In genomic region chr13:53443602-53444001, GRCm38 (mm10) we compare ENCODE assay signal across 8 mouse cellular contexts. TPM values are rescaled to one million over a fixed set of nuclear protein-coding genes. Genes with fewer than 3 reads are reported as not detected.
DNase-seq lines count a peak whose midpoint lies in the region; ATAC-seq and TF ChIP-seq lines count a peak whose summit lies in the region.

No protein-coding gene starts in this region.

- no peak overlapping the region for H3K9ac ChIP-seq in lung, embryonic 14.5 days
- H3K9ac ChIP-seq in heart, embryonic 15.5 days = no peak overlapping the region
- H3K9ac ChIP-seq in stomach, embryonic 16.5 days (ENCODE audit: low read length) = no peak overlapping the region

- DNase-seq in lung, embryonic 14.5 days = peak; percentile 78
- no peak for DNase-seq in lung, postnatal 25 days (ENCODE audit: low spot score)
- DNase-seq in ZHBTc4 (ENCODE audit: low read depth, low spot score) = peak; percentile 88
- peak; percentile 69 for DNase-seq in embryo, embryonic 10 days (ENCODE audit: low spot score)
- peak; percentile 70 to 77 for DNase-seq in left cerebral cortex, postnatal 14 days (ENCODE audit: low spot score in 2 of 2)
- no peak for DNase-seq in yolk sac, embryonic 10.5 days (ENCODE audit: low spot score)

- no peak overlapping the region for H3K4me2 ChIP-seq in lung, embryonic 14.5 days
- H3K4me2 ChIP-seq in heart, embryonic 15.5 days = no peak overlapping the region
- no peak overlapping the region for H3K4me2 ChIP-seq in stomach, embryonic 16.5 days (ENCODE audit: low read depth, low read length)

- 25% methylated on average over 3 of the region's 3 CpGs for WGBS in lung, embryonic 14.5 days
- WGBS in heart, embryonic 15.5 days = 24% methylated on average over 3 of the region's 3 CpGs
- 17% methylated on average over 3 of the region's 3 CpGs for WGBS in stomach, embryonic 16.5 days

- peak; percentile 67 for TF ChIP-seq CTCF in lung, embryonic 14.5 days (IDR thresholded peaks at IDR 0.05; ENCODE audit: low read depth)

- no peaks in the 10 kb centered on the region for H3K27me3 ChIP-seq in lung, embryonic 14.5 days (ENCODE audit: insufficient read depth, low read length)
- H3K27me3 ChIP-seq in heart, embryonic 15.5 days = no peaks in the 10 kb centered on the region
- H3K27me3 ChIP-seq in stomach, embryonic 16.5 days (ENCODE audit: control insufficient read depth, insufficient read depth, low read length) = no peaks in the 10 kb centered on the region

- intact Hi-C loops in left cerebral cortex, postnatal 14 days (cut with DNase I) = loop anchor here (5.0 kb wide), 1 partner anchor 319 kb away; no protein-coding TSS in a partner anchor

- ATAC-seq in lung, embryonic 14.5 days (ENCODE audit: insufficient read depth) = peak; percentile 49; the same call in 1 of the 2 replicates
- 0 out of 2 replicates have a peak, but pooled peaks have one; percentile 35 for ATAC-seq in heart, embryonic 15.5 days (replicated peaks; ENCODE audit: insufficient number of reproducible peaks, insufficient read depth, low FRiP score, low read depth)
- ATAC-seq in stomach, embryonic 16.5 days (ENCODE audit: insufficient read depth, low FRiP score) = 0 out of 2 replicates have a peak, but pooled peaks have one; percentile 44

- H3K4me3 ChIP-seq in lung, embryonic 14.5 days (ENCODE audit: low read depth, low read length) = no peak overlapping the region
- H3K4me3 ChIP-seq in heart, embryonic 15.5 days = no peak overlapping the region
- no peak overlapping the region for H3K4me3 ChIP-seq in stomach, embryonic 16.5 days (replicated peaks; ENCODE audit: low read length)

- no peaks in the 10 kb centered on the region for H3K9me3 ChIP-seq in lung, embryonic 14.5 days (ENCODE audit: low read depth, low read length)
- no peaks in the 10 kb centered on the region for H3K9me3 ChIP-seq in heart, embryonic 15.5 days (replicated peaks)
- no peaks in the 10 kb centered on the region for H3K9me3 ChIP-seq in stomach, embryonic 16.5 days (replicated peaks; ENCODE audit: control insufficient read depth, low read length)

- no peak overlapping the region for H3K27ac ChIP-seq in lung, embryonic 14.5 days (ENCODE audit: low read depth)
- H3K27ac ChIP-seq in heart, embryonic 15.5 days = no peak overlapping the region
- H3K27ac ChIP-seq in stomach, embryonic 16.5 days (ENCODE audit: low read length) = no peak overlapping the region

- H3K36me3 ChIP-seq in lung, embryonic 14.5 days (ENCODE audit: insufficient read depth) = no peaks in the 10 kb centered on the region
- no peaks in the 10 kb centered on the region for H3K36me3 ChIP-seq in heart, embryonic 15.5 days
- no peaks in the 10 kb centered on the region for H3K36me3 ChIP-seq in stomach, embryonic 16.5 days (ENCODE audit: control insufficient read depth, insufficient read depth, low read length)

- no peaks in the 10 kb centered on the region for H3K4me1 ChIP-seq in lung, embryonic 14.5 days (ENCODE audit: insufficient read depth)
- H3K4me1 ChIP-seq in heart, embryonic 15.5 days (replicated peaks) = 0 out of 2 replicates have a peak, but pooled peaks cover 7% of the 10 kb centered on the region
- H3K4me1 ChIP-seq in stomach, embryonic 16.5 days (ENCODE audit: control insufficient read depth, insufficient read depth, low read length) = no peaks in the 10 kb centered on the region

RNA-seq across cellular contexts. Expression of gene Msx2, which starts 29.3 kb away (rescaled TPM):
- 0.61 and 0.78 TPM in 2 replicates for polyA plus RNA-seq in lung, embryonic 14.5 days (2014; fragmentation: Nextera tagmentation; extraction: Ambion mirVana)
- 2.4 TPM in 2 replicates for polyA plus RNA-seq in heart, embryonic 15.5 days (2015; fragmentation: Nextera tagmentation; extraction: Ambion mirVana)
- under 1 TPM; 0.29 to 0.49 TPM for total RNA-seq in left cerebral cortex, postnatal 14 days (2021)
- polyA plus RNA-seq in stomach, embryonic 16.5 days (2015; fragmentation: Nextera tagmentation; extraction: Ambion mirVana) = 1.6 and 2.2 TPM in 2 replicates

Comparison
In these comparisons a context has a peak if more than half of its experiments do, and no peak if none do; other contexts are left out.
1. DNase-seq: peak in lung, embryonic 14.5 days (single experiment), ZHBTc4 (single experiment), embryo, embryonic 10 days (single experiment) and left cerebral cortex, postnatal 14 days (2 of 2); none in lung, postnatal 25 days (single experiment) and yolk sac, embryonic 10.5 days (single experiment).
2. Peak in every context shown above with its lines, with median percentiles within 50 percentile points of each other: ATAC-seq.